Mouse (Mus musculus): Measurements from ENCODE around the gene Acvr2a.

The Acvr2a gene

GRCm38 (mm10) chr2:48868199-48868913 lies 54.4 kb downstream of the Acvr2a start:
- DNase-seq (ENCODE audit: low read depth, low spot score): no peak

GRCm38 (mm10) chr2:48885945-48886344 lies 72.0 kb downstream of the Acvr2a start:
- DNase-seq (ENCODE audit: low read depth, low spot score): peak; percentile 11

- no peak for DNase-seq (ENCODE audit: low read depth, low spot score)
These were observed 81.3 kb downstream of the Acvr2a start for GRCm38 (mm10) chr2:48895186-48895585.

DNA sequence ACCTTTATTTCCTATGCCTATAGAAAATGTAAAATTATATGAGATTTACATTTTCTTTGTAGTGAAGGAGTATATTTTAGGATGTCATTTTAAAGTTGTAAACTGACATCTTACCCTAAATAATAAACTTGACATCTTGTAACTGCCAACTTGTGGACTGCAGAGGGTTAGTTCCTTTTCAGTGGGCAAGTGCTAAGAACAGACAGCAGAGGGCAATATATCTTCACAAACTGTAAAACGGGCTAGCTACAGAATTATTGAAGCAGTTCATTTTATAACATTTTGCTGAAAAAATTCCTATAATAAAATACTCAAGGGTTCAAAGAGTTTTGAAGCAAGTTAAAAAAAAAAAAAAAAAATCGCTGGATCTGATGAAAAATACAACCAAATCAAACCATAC lies 95.0 kb downstream of the Acvr2a start:
- no peak for DNase-seq (ENCODE audit: low read depth, low spot score)

- no peak for DNase-seq (ENCODE audit: low read depth, low spot score)
These were observed 100.3 kb downstream of the Acvr2a start for GRCm38 (mm10) chr2:48914185-48914584.

DNA sequence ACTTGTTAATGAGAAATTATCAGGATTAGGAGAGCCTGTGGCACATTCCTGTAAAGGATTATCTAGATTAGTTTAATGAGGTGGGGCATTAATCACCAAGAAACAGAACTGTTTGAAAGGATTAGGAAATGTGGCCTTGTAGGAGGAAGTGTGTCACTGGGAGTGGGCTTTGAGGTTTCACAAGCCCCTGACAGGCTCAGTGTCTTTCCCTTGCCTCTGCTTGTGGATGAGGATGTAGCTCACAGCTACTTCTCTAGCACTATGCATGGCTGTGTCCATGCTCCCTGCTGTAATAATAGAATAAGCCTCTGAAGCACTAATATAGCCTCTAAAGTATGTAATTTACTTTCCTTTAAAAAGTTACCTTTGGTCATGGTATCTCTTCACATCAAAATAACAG lies 101.9 kb downstream of the Acvr2a start:
- no peak for DNase-seq (ENCODE audit: low read depth, low spot score)

GRCm38 (mm10) chr2:48935058-48935457 lies 121.1 kb downstream of the Acvr2a start:
- no peak for DNase-seq (ENCODE audit: low read depth, low spot score)

- no peak for DNase-seq (ENCODE audit: low read depth, low spot score)
These were observed 133.9 kb downstream of the Acvr2a start for GRCm38 (mm10) chr2:48947761-48948160.

- peak; percentile 93 for DNase-seq (ENCODE audit: low read depth, low spot score)
These were observed 135.1 kb downstream of the Acvr2a start, which contains the start of gene Mbd5 for GRCm38 (mm10) chr2:48948841-48949584. Gene Mbd5 (plus strand): TSS chr2:48949508.

- DNase-seq (ENCODE audit: low read depth, low spot score): peak; percentile 26
These were observed 135.9 kb downstream of the Acvr2a start for GRCm38 (mm10) chr2:48949743-48950251.

GRCm38 (mm10) chr2:48950252-48950315 lies 136.2 kb downstream of the Acvr2a start, which contains the start of gene Orc4:
Gene Orc4 (minus strand): TSS chr2:48950277.
- no peak for DNase-seq (ENCODE audit: low read depth, low spot score)

GRCm38 (mm10) chr2:48950316-48950880 lies 136.5 kb downstream of the Acvr2a start:
- no peak for DNase-seq (ENCODE audit: low read depth, low spot score)

Data from WW6 (cell line).